29 mouse cellular contexts compared by ENCODE assay signal in genomic region chr7:93672496-93672895, GRCm38 (mm10).
DNase-seq lines count a peak whose midpoint lies in the region; ATAC-seq and TF ChIP-seq lines count a peak whose summit lies in the region.
"Had no signal": no experiment of that assay in that cellular context is flagged by ENCODE, and none has a peak within 500 bp of the region (broad histone marks: within the 10 kb centered on the region; RNA-seq: fewer than 3 reads in every experiment).

No protein-coding gene starts in this region.

- DNase-seq in cerebellum, postnatal 10 days: peak; percentile 37 to 62
- no peak for DNase-seq in cerebellum, postnatal 4 days (ENCODE audit: low spot score in 2 of 2)
- peak; percentile 9 for DNase-seq in forebrain, embryonic 14.5 days (ENCODE audit: low spot score)
- no peak for DNase-seq in layer of hippocampus, adult 2 months (ENCODE audit: low spot score in 2 of 2)
- no peak for DNase-seq in layer of hippocampus, postnatal 10 days (ENCODE audit: low spot score in 2 of 2)
- peak; percentile 17 for DNase-seq in brain, embryonic 14.5 days (ENCODE audit: low read depth)
- no peak for DNase-seq in adrenal gland, postnatal 10 days
- DNase-seq: adrenal gland, adult 8-10 months; adrenal gland, postnatal 36 days; cerebellum, adult 11 months; cerebellum, adult 2 months; cerebellum, postnatal 25 days; embryo, embryonic 11 days; gastrocnemius, adult 2 months; gastrocnemius, postnatal 25 days; heart, adult 18-20 months; heart, postnatal 10 days; heart, postnatal 36 days; kidney, adult 2 months had no signal

- TF ChIP-seq CTCF in layer of hippocampus, adult 2 months (conservative IDR thresholded peaks at IDR 0.05): no peak
- no peak for TF ChIP-seq CTCF in brain, embryonic 14.5 days (IDR thresholded peaks at IDR 0.05; ENCODE audit: borderline replicate concordance, extremely low read depth, insufficient read depth, insufficient read length)

- no peaks in the 10 kb centered on the region for H3K9me3 ChIP-seq in forebrain, embryonic 14.5 days (replicated peaks; ENCODE audit: control insufficient read depth, low read length)
- no peaks in the 10 kb centered on the region for H3K9me3 ChIP-seq in forebrain, embryonic 12.5 days
- H3K9me3 ChIP-seq: embryonic facial prominence, embryonic 10.5 days; embryonic facial prominence, embryonic 13.5 days; heart, embryonic 15.5 days; hindbrain, embryonic 10.5 days had no signal

- H3K27ac ChIP-seq in forebrain, embryonic 14.5 days (ENCODE audit: low read depth, low read length): no peak overlapping the region
- no peak overlapping the region for H3K27ac ChIP-seq in forebrain, embryonic 12.5 days
- peak overlapping the region; percentile 32; the same call in 1 of the 2 replicates for H3K27ac ChIP-seq in layer of hippocampus, adult 2 months
- H3K27ac ChIP-seq: embryonic facial prominence, embryonic 10.5 days; embryonic facial prominence, embryonic 13.5 days; gastrocnemius, adult 2 months; heart, embryonic 15.5 days; hindbrain, embryonic 10.5 days; hindbrain, embryonic 14.5 days had no signal

- no peak overlapping the region for H3K4me2 ChIP-seq in forebrain, embryonic 14.5 days (ENCODE audit: low read length)
- no peak overlapping the region for H3K4me2 ChIP-seq in forebrain, embryonic 12.5 days
- H3K4me2 ChIP-seq: embryonic facial prominence, embryonic 13.5 days; heart, embryonic 12.5 days; heart, embryonic 15.5 days; hindbrain, embryonic 14.5 days had no signal

- ATAC-seq in forebrain, embryonic 14.5 days: no peak
- ATAC-seq in forebrain, embryonic 12.5 days (ENCODE audit: low FRiP score): no peak
- ATAC-seq: activated CD4-positive, CD25-positive, alpha-beta regulatory T cell, adult 4 months; intestine, postnatal 0 days had no signal

- no peak overlapping the region for H3K9ac ChIP-seq in forebrain, embryonic 14.5 days (ENCODE audit: low read length)
- no peak overlapping the region for H3K9ac ChIP-seq in forebrain, embryonic 12.5 days
- H3K9ac ChIP-seq: embryonic facial prominence, embryonic 13.5 days; heart, embryonic 12.5 days; heart, embryonic 15.5 days; hindbrain, embryonic 14.5 days had no signal

- H3K4me3 ChIP-seq in forebrain, embryonic 14.5 days (ENCODE audit: low read depth, low read length): no peak overlapping the region
- no peak overlapping the region for H3K4me3 ChIP-seq in forebrain, embryonic 12.5 days (replicated peaks)
- no peak overlapping the region for H3K4me3 ChIP-seq in layer of hippocampus, adult 2 months
- H3K4me3 ChIP-seq: embryonic facial prominence, embryonic 10.5 days; embryonic facial prominence, embryonic 13.5 days; erythroblast, embryonic 14.5 days; gastrocnemius, adult 2 months; heart, embryonic 12.5 days; heart, embryonic 15.5 days; hindbrain, embryonic 10.5 days had no signal

- H3K36me3 ChIP-seq in forebrain, embryonic 14.5 days (ENCODE audit: control insufficient read depth, insufficient read depth, low read length): no peaks in the 10 kb centered on the region
- H3K36me3 ChIP-seq in forebrain, embryonic 12.5 days (replicated peaks): no peaks in the 10 kb centered on the region
- H3K36me3 ChIP-seq: embryonic facial prominence, embryonic 10.5 days; embryonic facial prominence, embryonic 13.5 days; heart, embryonic 12.5 days; heart, embryonic 15.5 days; hindbrain, embryonic 10.5 days had no signal

- no peak for TF ChIP-seq POLR2A in brain, embryonic 14.5 days (IDR thresholded peaks at IDR 0.05; ENCODE audit: borderline replicate concordance, extremely low read depth, insufficient read depth, insufficient read length, poor library complexity, severe bottlenecking)

- no peaks in the 10 kb centered on the region for H3K4me1 ChIP-seq in forebrain, embryonic 14.5 days (ENCODE audit: control insufficient read depth, insufficient read depth, low read length)
- no peaks in the 10 kb centered on the region for H3K4me1 ChIP-seq in forebrain, embryonic 12.5 days
- H3K4me1 ChIP-seq: embryonic facial prominence, embryonic 10.5 days; embryonic facial prominence, embryonic 13.5 days; heart, embryonic 12.5 days; heart, embryonic 15.5 days; hindbrain, embryonic 10.5 days had no signal

- WGBS in forebrain, embryonic 14.5 days: 71% methylated on average over 1 of the region's 1 CpGs
- WGBS in forebrain, embryonic 12.5 days: 87% methylated on average over 1 of the region's 1 CpGs

- H3K27me3 ChIP-seq in forebrain, embryonic 14.5 days (replicated peaks; ENCODE audit: control insufficient read depth, insufficient read depth, low read length): no peaks in the 10 kb centered on the region
- H3K27me3 ChIP-seq in forebrain, embryonic 12.5 days: no peaks in the 10 kb centered on the region
- H3K27me3 ChIP-seq: embryonic facial prominence, embryonic 13.5 days; heart, embryonic 12.5 days; heart, embryonic 15.5 days had no signal

Comparison
In these comparisons a context has a peak if more than half of its experiments do, and no peak if none do; other contexts are left out.
1. DNase-seq: peak in cerebellum, postnatal 10 days (2 of 2), forebrain, embryonic 14.5 days (single experiment) and brain, embryonic 14.5 days (single experiment); none in cerebellum, postnatal 4 days (0 of 2), layer of hippocampus, adult 2 months (0 of 2), layer of hippocampus, postnatal 10 days (0 of 2) and adrenal gland, postnatal 10 days (single experiment).